24 mouse cellular contexts compared by ENCODE assay signal in the genomic region with DNA sequence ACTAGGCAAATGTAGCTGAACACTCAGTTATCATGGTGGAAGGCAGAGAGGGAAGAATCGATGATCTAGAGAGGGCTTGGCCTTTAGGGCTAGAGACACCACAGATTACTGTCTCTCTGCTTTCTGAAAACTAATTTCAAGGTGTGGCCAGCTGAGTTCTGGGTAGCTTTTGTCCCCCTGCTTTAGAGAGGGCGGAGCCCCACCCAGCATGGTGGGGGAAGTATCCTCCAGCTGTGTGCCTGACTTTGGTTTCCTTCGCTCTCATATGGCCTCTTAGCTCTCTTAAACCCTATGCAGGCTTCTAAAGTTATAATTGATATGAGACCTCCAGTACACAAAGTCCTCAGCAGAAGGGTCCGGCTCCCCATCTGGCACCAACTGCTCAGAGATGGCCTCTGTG. TPM values are rescaled to one million over a fixed set of nuclear protein-coding genes. Genes with fewer than 3 reads are reported as not detected.
DNase-seq lines count a peak whose midpoint lies in the region; ATAC-seq and TF ChIP-seq lines count a peak whose summit lies in the region.
"Had no signal": no experiment of that assay in that cellular context is flagged by ENCODE, and none has a peak within 500 bp of the region (broad histone marks: within the 10 kb centered on the region; RNA-seq: fewer than 3 reads in every experiment).

No protein-coding gene starts in this region.

- intact Hi-C loops in heart, postnatal 14 days (cut with DNase I): no loop called here

- H3K9ac ChIP-seq in heart, embryonic 13.5 days: no peak overlapping the region
- no peak overlapping the region for H3K9ac ChIP-seq in liver, embryonic 16.5 days (ENCODE audit: low read depth, low read length)
- no peak overlapping the region for H3K9ac ChIP-seq in liver, embryonic 11.5 days (ENCODE audit: low read depth, low read length)
- H3K9ac ChIP-seq: embryonic facial prominence, embryonic 15.5 days; heart, embryonic 12.5 days; hindbrain, embryonic 15.5 days had no signal

- no peaks in the 10 kb centered on the region for H3K9me3 ChIP-seq in heart, embryonic 13.5 days
- H3K9me3 ChIP-seq in liver, embryonic 16.5 days (replicated peaks; ENCODE audit: control insufficient read depth, low read length): no peaks in the 10 kb centered on the region
- no peaks in the 10 kb centered on the region for H3K9me3 ChIP-seq in liver, embryonic 11.5 days (ENCODE audit: control insufficient read depth, low read length)
- H3K9me3 ChIP-seq: embryonic facial prominence, embryonic 15.5 days; forebrain, embryonic 10.5 days; heart, embryonic 12.5 days; hindbrain, embryonic 15.5 days had no signal

- WGBS in heart, embryonic 13.5 days: 85% methylated on average over 4 of the region's 4 CpGs
- WGBS in liver, embryonic 16.5 days (ENCODE audit: insufficient replicate concordance): 77% methylated on average over 4 of the region's 4 CpGs
- WGBS in liver, embryonic 11.5 days: 93% methylated on average over 4 of the region's 4 CpGs
- WGBS in thymus, adult 2 months: 75% methylated on average over 4 of the region's 4 CpGs

- no peak for TF ChIP-seq CTCF in thymus, adult 2 months (IDR thresholded peaks at IDR 0.05; ENCODE audit: borderline replicate concordance, control insufficient read depth, extremely low read depth, insufficient read depth, low read length, poor library complexity)

- TF ChIP-seq POLR2A in thymus, adult 2 months (IDR thresholded peaks at IDR 0.05; ENCODE audit: control insufficient read depth, extremely low read depth, insufficient read depth, low read length, poor library complexity): no peak

- H3K27ac ChIP-seq in heart, embryonic 13.5 days (replicated peaks): 0 out of 2 replicates have a peak overlapping the region, but pooled peaks have one; percentile 21
- peak overlapping the region; percentile 3; the same call in 1 of the 2 replicates for H3K27ac ChIP-seq in liver, embryonic 16.5 days (ENCODE audit: low read length)
- no peak overlapping the region for H3K27ac ChIP-seq in liver, embryonic 11.5 days (ENCODE audit: low read depth, low read length)
- H3K27ac ChIP-seq in thymus, adult 2 months (ENCODE audit: control insufficient read depth, insufficient read depth, low read length): no peak overlapping the region
- H3K27ac ChIP-seq: forebrain, embryonic 10.5 days; hindbrain, embryonic 15.5 days had no signal

- peaks cover 21% of the 10 kb centered on the region for H3K36me3 ChIP-seq in heart, embryonic 13.5 days
- H3K36me3 ChIP-seq in liver, embryonic 16.5 days (ENCODE audit: control insufficient read depth, insufficient read depth): no peaks in the 10 kb centered on the region
- 0 out of 2 replicates have a peak, but pooled peaks cover 5% of the 10 kb centered on the region for H3K36me3 ChIP-seq in liver, embryonic 11.5 days (ENCODE audit: control insufficient read depth, insufficient read depth, low read length)
- no peaks in the 10 kb centered on the region for H3K36me3 ChIP-seq in thymus, adult 2 months (ENCODE audit: control insufficient read depth, insufficient read depth, low read length)
- H3K36me3 ChIP-seq: hindbrain, embryonic 15.5 days had no signal

- H3K4me1 ChIP-seq in heart, embryonic 13.5 days: peaks cover 93% of the 10 kb centered on the region
- peaks cover 36% of the 10 kb centered on the region for H3K4me1 ChIP-seq in liver, embryonic 16.5 days (ENCODE audit: control insufficient read depth, low read depth, low read length)
- H3K4me1 ChIP-seq in liver, embryonic 11.5 days (replicated peaks; ENCODE audit: control insufficient read depth, insufficient read depth, low read length): peaks cover 53% of the 10 kb centered on the region
- peaks cover 51% of the 10 kb centered on the region for H3K4me1 ChIP-seq in thymus, adult 2 months (replicated peaks; ENCODE audit: control insufficient read depth, insufficient read depth, low read length)

- no peak for DNase-seq in heart, postnatal 14 days
- no peak for DNase-seq in liver, embryonic 11.5 days (ENCODE audit: low spot score)
- DNase-seq in thymus, postnatal 0 days (ENCODE audit: low spot score): peak; percentile 27
- DNase-seq in thymus, adult 2 months: no peak
- peak; percentile 36 for DNase-seq in thymus, postnatal 25 days
- DNase-seq: adrenal gland, adult 2 months; adrenal gland, postnatal 25 days; cerebellum, adult 18-20 months; cerebellum, adult 9-11 months; cerebellum, postnatal 36 days; gastrocnemius, postnatal 10 days; heart, adult 18-20 months; heart, postnatal 4 days had no signal

- H3K4me3 ChIP-seq in heart, embryonic 13.5 days: no peak overlapping the region
- no peak overlapping the region for H3K4me3 ChIP-seq in liver, embryonic 16.5 days (ENCODE audit: low read depth, low read length)
- H3K4me3 ChIP-seq in liver, embryonic 11.5 days (ENCODE audit: low read depth, low read length): no peak overlapping the region
- no peak overlapping the region for H3K4me3 ChIP-seq in thymus, adult 2 months (ENCODE audit: control insufficient read depth, insufficient read depth, low read length)
- H3K4me3 ChIP-seq: embryonic facial prominence, embryonic 15.5 days; erythroblast, embryonic 14.5 days; forebrain, embryonic 10.5 days; heart, embryonic 12.5 days; hindbrain, embryonic 15.5 days had no signal

- no peak for ATAC-seq in heart, embryonic 13.5 days (ENCODE audit: extremely low read depth, insufficient number of reproducible peaks, low FRiP score, low TSS enrichment)
- ATAC-seq in liver, embryonic 16.5 days (ENCODE audit: low read depth): no peak
- no peak for ATAC-seq in liver, embryonic 11.5 days (replicated peaks; ENCODE audit: low FRiP score)
- no peak for ATAC-seq in megakaryocyte progenitor cell, adult 5-6 weeks (replicated peaks; ENCODE audit: poor library complexity)
- ATAC-seq: forebrain, embryonic 14.5 days; inflammation-experienced regulatory T-cells, adult 6 months had no signal

- no peak overlapping the region for H3K4me2 ChIP-seq in heart, embryonic 13.5 days
- no peak overlapping the region for H3K4me2 ChIP-seq in liver, embryonic 16.5 days (ENCODE audit: low read depth, low read length)
- H3K4me2 ChIP-seq in liver, embryonic 11.5 days: no peak overlapping the region
- H3K4me2 ChIP-seq: embryonic facial prominence, embryonic 15.5 days; heart, embryonic 12.5 days; hindbrain, embryonic 15.5 days had no signal

- no peaks in the 10 kb centered on the region for H3K27me3 ChIP-seq in heart, embryonic 13.5 days (replicated peaks)
- H3K27me3 ChIP-seq in liver, embryonic 16.5 days (ENCODE audit: control insufficient read depth, insufficient read depth, low read depth, low read length): no peaks in the 10 kb centered on the region
- H3K27me3 ChIP-seq in liver, embryonic 11.5 days (replicated peaks; ENCODE audit: control insufficient read depth, insufficient read depth, low read length): no peaks in the 10 kb centered on the region
- no peaks in the 10 kb centered on the region for H3K27me3 ChIP-seq in thymus, adult 2 months (ENCODE audit: control insufficient read depth, insufficient read depth, low read length)
- H3K27me3 ChIP-seq: CH12.LX; embryonic facial prominence, embryonic 15.5 days; heart, embryonic 12.5 days; hindbrain, embryonic 15.5 days had no signal

RNA-seq across cellular contexts. Expression of gene Rai1, which starts 58.5 kb away (rescaled TPM):
- polyA plus RNA-seq in heart, embryonic 13.5 days (2015; fragmentation: Nextera tagmentation; extraction: Ambion mirVana): 16.1 and 18.2 TPM in 2 replicates
- 10 to 100 TPM; 32.6 to 33.1 TPM for total RNA-seq in heart, postnatal 14 days (2021)
- 2.8 and 3.7 TPM in 2 replicates for polyA plus RNA-seq in liver, embryonic 16.5 days (2015; fragmentation: Nextera tagmentation; extraction: Ambion mirVana)
- polyA plus RNA-seq in liver, embryonic 11.5 days (2014; fragmentation: Nextera tagmentation; extraction: Ambion mirVana): 18.6 and 24.2 TPM in 2 replicates
- polyA plus RNA-seq in thymus, postnatal 0 days (2015; fragmentation: Nextera tagmentation; extraction: Ambion mirVana): 29.0 and 37.0 TPM in 2 replicates
- polyA plus RNA-seq in thymus, adult 2 months (2012; rRNA removed): 205 and 240 TPM in 2 replicates
- 26.8 and 35.7 TPM in 2 replicates for total RNA-seq in megakaryocyte progenitor cell, adult 5-6 weeks (2015)
- 10.8 and 11.7 TPM in 2 replicates for total RNA-seq in megakaryocyte progenitor cell, adult 5-6 weeks (2017)

RNA-seq across cellular contexts. Expression of gene Srebf1, which starts 59.0 kb away (rescaled TPM):
- 34.4 and 41.8 TPM in 2 replicates for polyA plus RNA-seq in heart, embryonic 13.5 days (2015; fragmentation: Nextera tagmentation; extraction: Ambion mirVana)
- 10 to 100 TPM; 29.0 to 32.0 TPM for total RNA-seq in heart, postnatal 14 days (2021)
- polyA plus RNA-seq in liver, embryonic 16.5 days (2015; fragmentation: Nextera tagmentation; extraction: Ambion mirVana): 42.7 and 51.7 TPM in 2 replicates
- 78.2 and 78.7 TPM in 2 replicates for polyA plus RNA-seq in liver, embryonic 11.5 days (2014; fragmentation: Nextera tagmentation; extraction: Ambion mirVana)
- 82.6 and 100 TPM in 2 replicates for polyA plus RNA-seq in thymus, postnatal 0 days (2015; fragmentation: Nextera tagmentation; extraction: Ambion mirVana)
- polyA plus RNA-seq in thymus, adult 2 months (2012; rRNA removed): 466 and 519 TPM in 2 replicates
- total RNA-seq in megakaryocyte progenitor cell, adult 5-6 weeks (2015): 20.9 and 23.3 TPM in 2 replicates
- 20.6 and 29.3 TPM in 2 replicates for total RNA-seq in megakaryocyte progenitor cell, adult 5-6 weeks (2017)

Comparison
In these comparisons a context has a peak if more than half of its experiments do, and no peak if none do; other contexts are left out.
1. H3K27ac ChIP-seq: peak in heart, embryonic 13.5 days (single experiment) and liver, embryonic 16.5 days (single experiment); none in liver, embryonic 11.5 days (single experiment) and thymus, adult 2 months (single experiment).
2. DNase-seq: peak in thymus, postnatal 0 days (single experiment) and thymus, postnatal 25 days (single experiment); none in heart, postnatal 14 days (0 of 2), liver, embryonic 11.5 days (single experiment) and thymus, adult 2 months (single experiment).